Mouse (Mus musculus) lung, adult 2 months (tissue): ENCODE measurements around the gene Dcaf7.

Experiments used
- CTCF ChIP-seq: fragments of 200-500 bp; IDR thresholded peaks from 2 replicates; pipeline ENCODE4 v1.5.1; 2011; ENCODE audit warnings: mild to moderate bottlenecking, low read length, control low read depth; ENCODE audit not compliant: insufficient read depth
- POLR2A ChIP-seq: fragments of 200-500 bp; IDR thresholded peaks from 2 replicates; pipeline ENCODE4 v1.6.1; 2011; ENCODE audit warnings: low read depth, mild to moderate bottlenecking, control low read depth, low read length, borderline replicate concordance; ENCODE audit errors: extremely low read depth

DNA sequence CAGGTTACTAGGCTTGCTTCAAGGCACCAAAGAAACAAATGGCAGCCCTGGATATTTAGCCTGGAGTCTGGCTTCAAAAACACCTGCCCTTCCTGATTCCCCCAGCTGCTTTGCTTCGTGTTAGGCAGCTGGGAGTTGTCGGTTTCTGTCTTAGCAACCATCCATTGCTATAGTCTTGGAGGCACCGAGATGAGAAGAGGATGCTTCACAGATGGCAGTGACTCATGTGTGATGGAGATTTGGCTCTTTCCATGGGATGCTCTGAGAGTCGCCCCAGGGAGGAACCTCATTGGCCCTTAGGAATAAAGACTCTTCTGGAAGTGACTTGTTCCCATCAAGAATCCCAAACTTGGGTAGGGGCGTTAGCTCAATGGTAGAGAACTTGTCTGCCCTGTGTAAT is 20.2 kb upstream of the Dcaf7 start:
- TF ChIP-seq CTCF: no peak
- TF ChIP-seq POLR2A: no peak
